In genomic region chr7:19234652-19235051, GRCm38 (mm10) we compare ENCODE assay signal across 28 mouse cellular contexts. TPM values are rescaled to one million over a fixed set of nuclear protein-coding genes. Genes with fewer than 3 reads are reported as not detected.
DNase-seq lines count a peak whose midpoint lies in the region; ATAC-seq and TF ChIP-seq lines count a peak whose summit lies in the region.
"Had no signal": no experiment of that assay in that cellular context is flagged by ENCODE, and none has a peak within 500 bp of the region (broad histone marks: within the 10 kb centered on the region; RNA-seq: fewer than 3 reads in every experiment).

No protein-coding gene starts in this region.

- no peak for TF ChIP-seq CTCF in heart, adult 2 months (IDR thresholded peaks at IDR 0.05)
- no peak for TF ChIP-seq CTCF in liver, adult 2 months (IDR thresholded peaks at IDR 0.05; ENCODE audit: low read depth, low read length)
- no peak for TF ChIP-seq CTCF in small intestine, adult 2 months (IDR thresholded peaks at IDR 0.05; ENCODE audit: extremely low read depth, insufficient read length, insufficient replicate concordance, low read depth, low read length)

- TF ChIP-seq EP300 in heart, adult 2 months (IDR thresholded peaks at IDR 0.05; ENCODE audit: insufficient read depth, low read depth, low read length): no peak

- intact Hi-C loops in heart, adult 2 months (cut with DNase I): no loop called here

- WGBS in heart, adult 2 months: 55% methylated on average over 5 of the region's 5 CpGs
- WGBS in heart, embryonic 12.5 days: 78% methylated on average over 5 of the region's 5 CpGs
- WGBS in liver, adult 2 months: 60% methylated on average over 5 of the region's 5 CpGs
- 19% methylated on average over 5 of the region's 5 CpGs for WGBS in small intestine, adult 2 months

- no peak for ATAC-seq in heart, embryonic 12.5 days (ENCODE audit: insufficient number of reproducible peaks, low FRiP score)
- peak; percentile 16 for ATAC-seq in common myeloid progenitor, adult 5-6 weeks (replicated peaks; ENCODE audit: low read depth, poor library complexity, severe bottlenecking)
- ATAC-seq: CD4-positive, CD25-positive, alpha-beta regulatory T cell, adult 4 months; midbrain, embryonic 16.5 days had no signal

- DNase-seq in heart, adult 2 months: no peak
- DNase-seq in liver, adult 2 months (ENCODE audit: extremely low read depth, low read depth, low spot score): no peak
- no peak for DNase-seq in liver
- no peak for DNase-seq in adrenal gland, postnatal 4 days (ENCODE audit: low spot score in 2 of 2)
- DNase-seq: cerebellum, adult 18-20 months; cerebellum, postnatal 25 days; embryo, embryonic 11 days; heart, postnatal 10 days; kidney, adult 8-10 months; kidney, postnatal 10 days; left cerebral cortex, postnatal 4 days; lung, postnatal 36 days; right cerebral cortex, postnatal 4 days; thymus, adult 18-20 months; thymus, postnatal 36 days had no signal

- H3K4me2 ChIP-seq in heart, embryonic 12.5 days: no peak overlapping the region
- H3K4me2 ChIP-seq: embryonic facial prominence, embryonic 13.5 days; forebrain, embryonic 12.5 days; limb, embryonic 15.5 days; lung, embryonic 15.5 days had no signal

- TF ChIP-seq POLR2A in heart, adult 2 months (IDR thresholded peaks at IDR 0.05; ENCODE audit: insufficient read depth, low read depth, low read length): no peak
- no peak for TF ChIP-seq POLR2A in liver, adult 2 months (IDR thresholded peaks at IDR 0.05; ENCODE audit: extremely low read depth, insufficient read depth, low read length)
- no peak for TF ChIP-seq POLR2A in small intestine, adult 2 months (IDR thresholded peaks at IDR 0.05; ENCODE audit: low read depth, low read length)

- no peak overlapping the region for H3K4me3 ChIP-seq in heart, adult 2 months
- H3K4me3 ChIP-seq in heart, embryonic 12.5 days: no peak overlapping the region
- no peak overlapping the region for H3K4me3 ChIP-seq in liver, adult 2 months (ENCODE audit: insufficient read depth, low read depth, low read length)
- H3K4me3 ChIP-seq in small intestine, adult 2 months (ENCODE audit: low read depth, low read length): no peak overlapping the region
- H3K4me3 ChIP-seq: embryonic facial prominence, embryonic 13.5 days; erythroblast, embryonic 14.5 days; forebrain, embryonic 12.5 days; left cerebral cortex, adult 2 months; limb, embryonic 15.5 days; lung, embryonic 15.5 days had no signal

- H3K27ac ChIP-seq in heart, adult 2 months: peak overlapping the region; percentile 91
- no peak overlapping the region for H3K27ac ChIP-seq in heart, embryonic 12.5 days (ENCODE audit: poor library complexity, severe bottlenecking)
- H3K27ac ChIP-seq in liver, adult 2 months (replicated peaks; ENCODE audit: insufficient read depth, low read depth, low read length): peak overlapping the region; percentile 89
- peak overlapping the region; percentile 96 for H3K27ac ChIP-seq in small intestine, adult 2 months (ENCODE audit: insufficient read depth, low read depth, low read length)
- H3K27ac ChIP-seq: embryonic facial prominence, embryonic 13.5 days; forebrain, embryonic 12.5 days; left cerebral cortex, adult 2 months; limb, embryonic 15.5 days; lung, embryonic 15.5 days had no signal

- no peaks in the 10 kb centered on the region for H3K9me3 ChIP-seq in heart, embryonic 12.5 days (replicated peaks)
- H3K9me3 ChIP-seq: embryonic facial prominence, embryonic 13.5 days; forebrain, embryonic 12.5 days; limb, embryonic 15.5 days; lung, embryonic 15.5 days had no signal

- H3K79me2 ChIP-seq in heart, adult 2 months (replicated peaks; ENCODE audit: control insufficient read depth, insufficient read depth, low read length): peaks cover 6% of the 10 kb centered on the region
- H3K79me2 ChIP-seq in liver, adult 2 months (ENCODE audit: control insufficient read depth, insufficient read depth, low read length): peaks cover 32% of the 10 kb centered on the region; the same call in 1 of the 2 replicates

- peaks cover 10% of the 10 kb centered on the region for H3K4me1 ChIP-seq in heart, adult 2 months (ENCODE audit: control insufficient read depth, insufficient read depth, low read length)
- H3K4me1 ChIP-seq in heart, embryonic 12.5 days (replicated peaks): peaks cover 60% of the 10 kb centered on the region
- peaks cover 47% of the 10 kb centered on the region for H3K4me1 ChIP-seq in liver, adult 2 months (ENCODE audit: control insufficient read depth, insufficient read depth, low read length)
- peaks cover 50% of the 10 kb centered on the region for H3K4me1 ChIP-seq in small intestine, adult 2 months (ENCODE audit: control insufficient read depth, insufficient read depth, insufficient read length, low read length)

- H3K9ac ChIP-seq in heart, adult 2 months (ENCODE audit: low read depth, low read length): no peak overlapping the region
- no peak overlapping the region for H3K9ac ChIP-seq in heart, embryonic 12.5 days
- peak overlapping the region; percentile 13 for H3K9ac ChIP-seq in liver, adult 2 months (ENCODE audit: low read depth, low read length)
- H3K9ac ChIP-seq: embryonic facial prominence, embryonic 13.5 days; forebrain, embryonic 12.5 days; limb, embryonic 15.5 days; lung, embryonic 15.5 days had no signal

- no peaks in the 10 kb centered on the region for H3K27me3 ChIP-seq in heart, adult 2 months (ENCODE audit: control insufficient read depth, insufficient read depth, low read length)
- no peaks in the 10 kb centered on the region for H3K27me3 ChIP-seq in heart, embryonic 12.5 days (replicated peaks)
- H3K27me3 ChIP-seq in liver, adult 2 months (ENCODE audit: control insufficient read depth, insufficient read depth, low read length): no peaks in the 10 kb centered on the region
- H3K27me3 ChIP-seq in small intestine, adult 2 months (ENCODE audit: control insufficient read depth, insufficient read depth, low read length): no peaks in the 10 kb centered on the region
- H3K27me3 ChIP-seq: embryonic facial prominence, embryonic 13.5 days; forebrain, embryonic 12.5 days; limb, embryonic 15.5 days; lung, embryonic 15.5 days had no signal

- no peaks in the 10 kb centered on the region for H3K36me3 ChIP-seq in heart, adult 2 months (ENCODE audit: control insufficient read depth, insufficient read depth, low read length)
- H3K36me3 ChIP-seq in heart, embryonic 12.5 days: peaks cover 18% of the 10 kb centered on the region
- H3K36me3 ChIP-seq in liver, adult 2 months (ENCODE audit: control insufficient read depth, insufficient read depth, low read length): no peaks in the 10 kb centered on the region
- no peaks in the 10 kb centered on the region for H3K36me3 ChIP-seq in small intestine, adult 2 months (ENCODE audit: control insufficient read depth, insufficient read depth, low read length)
- H3K36me3 ChIP-seq: lung, embryonic 15.5 days had no signal

RNA-seq across cellular contexts. Expression of gene Opa3, which starts 6.5 kb away (rescaled TPM):
- total RNA-seq in heart, adult 2 months (2021): 10 to 100 TPM; 59.9 to 66.0 TPM
- polyA plus RNA-seq in heart, adult 2 months (2012; rRNA removed): 64.6 and 91.3 TPM in 2 replicates
- 37.0 and 38.4 TPM in 2 replicates for polyA plus RNA-seq in heart, embryonic 12.5 days (2016; fragmentation: Nextera tagmentation; extraction: Ambion mirVana)
- total RNA-seq in liver, adult 2 months (2014; rRNA removed): 12.9 and 16.0 TPM in 2 replicates
- polyA plus RNA-seq in liver, adult 2 months (2012; rRNA removed): 34.1 and 40.4 TPM in 2 replicates
- total RNA-seq in common myeloid progenitor, adult 5-6 weeks (2017): 22.4 and 24.0 TPM in 2 replicates
- polyA plus RNA-seq in small intestine, adult 2 months (2012; rRNA removed): 17.1 and 34.6 TPM in 2 replicates
- total RNA-seq in adrenal gland, postnatal 4 days (2021): 10 to 100 TPM; 23.6 to 24.1 TPM

RNA-seq across cellular contexts. Expression of gene Gpr4, which starts 22.3 kb away (rescaled TPM):
- total RNA-seq in heart, adult 2 months (2021): 1 to 10 TPM; 6.8 to 7.2 TPM
- polyA plus RNA-seq in heart, adult 2 months (2012; rRNA removed): 17.1 and 22.0 TPM in 2 replicates
- polyA plus RNA-seq in heart, embryonic 12.5 days (2016; fragmentation: Nextera tagmentation; extraction: Ambion mirVana): 0.97 and 1.1 TPM in 2 replicates
- total RNA-seq in liver, adult 2 months (2014; rRNA removed): 0.09 and 0.40 TPM in 2 replicates
- 1.8 and 2.7 TPM in 2 replicates for polyA plus RNA-seq in liver, adult 2 months (2012; rRNA removed)
- total RNA-seq in common myeloid progenitor, adult 5-6 weeks (2017): not detected in 2 replicates
- polyA plus RNA-seq in small intestine, adult 2 months (2012; rRNA removed): 3.8 and 4.4 TPM in 2 replicates
- total RNA-seq in adrenal gland, postnatal 4 days (2021): 1 to 10 TPM; 4.5 to 4.8 TPM
- polyA plus RNA-seq: erythroblast, embryonic 14.5 days had no signal

RNA-seq across cellular contexts. Expression of gene Vasp, which starts 37.0 kb away (rescaled TPM):
- total RNA-seq in heart, adult 2 months (2021): 10 to 100 TPM; 25.1 to 30.8 TPM
- 43.3 and 51.5 TPM in 2 replicates for polyA plus RNA-seq in heart, adult 2 months (2012; rRNA removed)
- polyA plus RNA-seq in heart, embryonic 12.5 days (2016; fragmentation: Nextera tagmentation; extraction: Ambion mirVana): 93.7 and 99.0 TPM in 2 replicates
- total RNA-seq in liver, adult 2 months (2014; rRNA removed): 6.3 and 11.3 TPM in 2 replicates
- polyA plus RNA-seq in liver, adult 2 months (2012; rRNA removed): 24.2 and 37.1 TPM in 2 replicates
- total RNA-seq in common myeloid progenitor, adult 5-6 weeks (2017): 47.6 and 61.7 TPM in 2 replicates
- polyA plus RNA-seq in small intestine, adult 2 months (2012; rRNA removed): 183 and 517 TPM in 2 replicates
- 10 to 100 TPM; 83.7 to 89.3 TPM for total RNA-seq in adrenal gland, postnatal 4 days (2021)

RNA-seq across cellular contexts. Expression of gene Ppm1n, which starts 45.2 kb away (rescaled TPM):
- total RNA-seq in heart, adult 2 months (2021): under 1 TPM in 1 of 2 experiments, not detected in 1; 0.21 TPM
- 0.09 and 0.33 TPM in 2 replicates for polyA plus RNA-seq in heart, adult 2 months (2012; rRNA removed)
- not detected in 2 replicates for polyA plus RNA-seq in heart, embryonic 12.5 days (2016; fragmentation: Nextera tagmentation; extraction: Ambion mirVana)
- total RNA-seq in liver, adult 2 months (2014; rRNA removed): 0.20 TPM in 1 of 2 replicates, not detected in the other
- 0.13 TPM in 1 of 2 replicates, not detected in the other for polyA plus RNA-seq in liver, adult 2 months (2012; rRNA removed)
- not detected in 2 replicates for total RNA-seq in common myeloid progenitor, adult 5-6 weeks (2017)
- 1.8 and 11.8 TPM in 2 replicates for polyA plus RNA-seq in small intestine, adult 2 months (2012; rRNA removed)
- total RNA-seq in adrenal gland, postnatal 4 days (2021): under 1 TPM in 1 of 2 experiments, not detected in 1; 0.39 TPM
- total RNA-seq: gastrocnemius, postnatal 4 days; left cerebral cortex, adult 2 months had no signal
- polyA plus RNA-seq: embryonic facial prominence, embryonic 13.5 days; erythroblast, embryonic 14.5 days; hindbrain, embryonic 11.5 days; lung, embryonic 15.5 days had no signal

RNA-seq across cellular contexts. Expression of gene Rtn2, which starts 47.8 kb away (rescaled TPM):
- total RNA-seq in heart, adult 2 months (2021): 100 to 1,000 TPM; 114 to 136 TPM
- 273 and 340 TPM in 2 replicates for polyA plus RNA-seq in heart, adult 2 months (2012; rRNA removed)
- polyA plus RNA-seq in heart, embryonic 12.5 days (2016; fragmentation: Nextera tagmentation; extraction: Ambion mirVana): 23.6 and 26.7 TPM in 2 replicates
- total RNA-seq in liver, adult 2 months (2014; rRNA removed): 0.27 and 0.65 TPM in 2 replicates
- polyA plus RNA-seq in liver, adult 2 months (2012; rRNA removed): 0.62 and 1.1 TPM in 2 replicates
- total RNA-seq in common myeloid progenitor, adult 5-6 weeks (2017): 0.14 TPM in 1 of 2 replicates, not detected in the other
- 6.7 and 11.7 TPM in 2 replicates for polyA plus RNA-seq in small intestine, adult 2 months (2012; rRNA removed)
- total RNA-seq in adrenal gland, postnatal 4 days (2021): 10 to 100 TPM; 19.3 to 28.8 TPM
- polyA plus RNA-seq: CD4-positive, CD25-positive, alpha-beta regulatory T cell, adult 4 months had no signal
